Mouse (Mus musculus): ENCODE data around the gene Zfhx2.

GRCm38 (mm10) chr14:55078366-55078989, 13.6 kb downstream of the Zfhx2 start:
- no peak for TF ChIP-seq CTCF (IDR thresholded peaks at IDR 0.05 in 2 of 3, conservative IDR thresholded peaks at IDR 0.05 in 1 of 3; ENCODE audit: control insufficient read depth in 1 of 3, insufficient read depth in 1 of 3, low read depth in 2 of 3, low read length in 3 of 3, poor library complexity in 1 of 3, severe bottlenecking in 1 of 3)
- no peak for TF ChIP-seq POLR2A (IDR thresholded peaks at IDR 0.05; ENCODE audit: control insufficient read depth in 1 of 2, insufficient read depth in 1 of 2, low read depth in 1 of 2, low read length in 2 of 2, poor library complexity in 1 of 2)
- TF ChIP-seq GATA1 (IDR thresholded peaks at IDR 0.05; ENCODE audit: low read depth, low read length) = no peak
- no peak for TF ChIP-seq USF2 (IDR thresholded peaks at IDR 0.05; ENCODE audit: borderline replicate concordance in 1 of 2, insufficient read depth in 1 of 2, low read depth in 1 of 2, low read length in 2 of 2)

Measured in MEL (cell line).